Mouse (Mus musculus) heart, adult 11 months (tissue): Measurements from ENCODE around the gene Efcab9.
A peak's percentile ranks its signal among the peaks of the same experiment; 100 is the strongest.

ENCODE experiments used
- DNase-seq: peaks from one replicate; pipeline ENCODE4 v3.0.0; 2022

The Efcab9 gene

DNA sequence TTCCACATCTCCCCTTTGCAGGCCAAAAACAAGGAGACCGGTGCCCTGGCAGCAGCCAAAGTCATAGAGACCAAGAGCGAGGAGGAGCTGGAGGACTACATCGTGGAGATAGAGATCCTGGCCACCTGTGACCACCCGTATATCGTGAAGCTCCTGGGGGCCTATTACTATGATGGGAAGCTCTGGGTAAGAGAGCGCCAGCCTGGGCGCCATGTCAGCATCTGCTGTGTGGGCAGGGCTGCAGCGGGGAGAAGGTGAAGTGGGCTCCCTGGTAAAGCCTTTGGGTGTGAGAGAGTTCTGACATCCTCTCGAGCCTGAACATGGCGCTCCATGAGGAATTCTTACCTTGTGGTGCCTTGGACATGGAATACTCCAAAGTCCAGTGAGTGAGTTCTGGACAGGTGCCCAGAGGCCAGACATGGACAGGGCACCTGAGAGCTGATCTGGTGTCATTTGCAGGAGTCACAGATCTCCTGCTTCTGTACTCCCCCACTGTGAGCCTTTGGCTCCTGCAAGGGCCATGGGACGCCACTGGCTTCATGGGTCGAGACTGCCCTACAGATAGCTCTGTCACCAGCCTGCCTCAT is 23.3 kb upstream of the Efcab9 start:
- DNase-seq, result peak; percentile 93

DNA sequence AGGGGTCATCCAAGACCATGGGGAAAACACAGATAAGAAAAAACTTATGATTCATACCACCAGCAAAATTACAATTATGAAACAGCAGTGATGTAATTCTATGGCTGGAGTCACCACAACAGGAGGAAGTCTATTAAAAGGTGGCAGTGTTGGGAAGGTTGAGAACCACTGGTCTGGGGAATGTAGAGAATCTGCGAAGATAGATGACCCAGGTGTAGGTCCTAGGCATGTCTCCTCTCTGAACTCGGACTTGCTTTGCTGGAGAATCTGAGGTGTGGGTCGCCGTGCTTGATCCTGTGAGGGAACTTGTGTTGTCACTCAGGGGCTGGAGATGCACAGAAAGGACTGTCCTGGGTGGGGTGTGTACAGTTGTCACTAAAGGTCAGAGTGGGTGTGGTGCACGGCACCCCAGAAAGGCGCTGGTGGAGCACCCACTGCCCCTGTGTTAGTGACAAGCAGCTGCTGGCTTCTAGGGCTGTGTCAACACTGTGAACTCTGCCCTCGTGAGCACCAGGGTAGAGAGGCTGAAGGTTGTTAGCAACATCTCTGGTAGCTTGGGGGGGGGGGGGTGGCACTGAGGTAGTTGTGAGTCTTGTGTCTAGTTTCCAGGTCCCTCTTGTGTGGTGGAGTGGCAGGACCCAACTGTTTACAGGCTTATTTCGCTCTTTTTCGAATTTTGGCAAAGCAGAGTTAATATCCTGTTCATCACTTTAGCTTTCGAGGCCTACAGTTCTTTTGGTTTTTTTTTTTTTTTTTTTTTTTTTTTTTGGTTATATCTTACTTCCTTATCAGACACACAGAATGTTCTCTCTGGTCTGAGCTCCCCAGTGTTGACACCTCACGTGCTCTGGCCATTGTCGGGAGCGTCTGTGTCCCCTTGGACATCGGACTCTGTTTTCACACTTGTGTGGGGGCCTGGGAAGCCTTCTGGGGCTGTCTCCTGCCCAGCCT is 22.5 kb upstream of the Efcab9 start:
- peak; percentile 95 for DNase-seq

DNA sequence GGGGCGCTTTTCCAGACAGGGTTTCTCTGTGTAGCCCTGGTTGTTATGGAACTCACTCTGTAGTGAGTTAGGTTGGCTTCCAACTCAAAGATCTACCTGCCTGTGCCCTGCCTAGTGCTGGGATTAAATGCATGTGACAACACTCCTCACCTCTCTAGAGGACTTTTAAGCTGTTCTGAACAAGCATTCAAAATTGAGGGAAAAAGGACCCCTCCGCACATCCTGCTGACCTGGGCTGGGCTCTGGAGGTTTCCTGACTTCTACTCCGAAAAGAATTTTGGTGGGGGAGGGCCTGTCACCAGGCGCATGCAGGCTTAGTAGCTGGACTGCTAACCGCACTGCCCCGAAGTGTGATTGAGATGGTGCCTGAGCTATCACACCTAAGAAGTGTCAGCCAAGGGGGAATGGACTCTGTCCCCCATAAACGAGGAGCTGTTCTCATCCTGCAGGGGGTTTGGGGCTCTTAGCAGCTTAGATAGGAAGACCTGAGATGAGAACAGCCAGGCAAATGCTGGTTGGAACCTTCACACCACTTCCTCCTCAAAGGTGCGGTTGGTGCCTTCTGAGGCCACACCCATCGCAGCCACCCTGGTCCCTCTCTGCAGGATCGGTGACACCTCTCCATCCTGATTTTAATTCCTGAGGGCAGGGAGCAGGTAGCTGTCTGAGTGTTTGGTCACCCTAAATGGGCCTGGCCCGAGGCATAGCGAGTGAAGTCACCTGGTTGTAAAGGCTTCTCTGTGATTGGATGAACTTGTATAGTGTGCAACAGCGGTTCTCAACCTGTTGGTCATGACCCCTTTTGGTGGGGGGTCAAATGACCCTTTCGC is 21.6 kb upstream of the Efcab9 start:
- DNase-seq, result peak; percentile 95

DNA sequence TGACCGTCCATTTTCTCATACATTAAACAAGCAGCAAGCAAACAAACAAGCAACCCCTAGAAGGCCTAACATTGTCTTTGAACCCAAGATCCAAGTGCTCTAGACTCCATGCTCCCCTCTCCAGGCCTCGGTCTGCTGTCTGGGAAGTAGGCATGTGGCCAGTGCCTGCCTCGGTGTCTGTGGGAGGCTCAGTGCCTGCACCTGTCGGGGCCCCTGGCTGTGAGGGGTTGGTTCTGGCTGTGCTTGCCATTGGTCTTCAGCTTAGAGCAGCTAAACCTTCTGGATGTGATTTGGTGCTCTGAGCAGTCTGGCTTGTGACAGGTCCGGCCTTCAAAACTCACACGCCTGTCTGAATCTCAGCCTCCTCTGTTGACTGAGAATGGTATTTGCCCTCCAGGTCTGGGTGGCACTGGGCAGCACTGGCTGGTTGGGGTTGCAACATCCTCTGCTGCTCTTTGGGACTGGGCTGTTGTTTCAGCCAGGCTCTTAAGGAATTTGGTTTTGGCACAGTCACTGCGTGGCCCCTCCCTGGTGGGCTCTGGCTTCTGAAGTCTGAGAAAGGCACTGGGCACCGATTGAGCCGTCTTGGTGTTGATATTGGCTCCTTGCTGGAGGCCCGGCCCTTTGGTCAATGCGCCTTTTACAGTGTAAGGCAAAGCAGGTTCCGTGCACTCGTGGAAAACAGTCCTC is 20.7 kb upstream of the Efcab9 start:
- peak; percentile 97 for DNase-seq

DNA sequence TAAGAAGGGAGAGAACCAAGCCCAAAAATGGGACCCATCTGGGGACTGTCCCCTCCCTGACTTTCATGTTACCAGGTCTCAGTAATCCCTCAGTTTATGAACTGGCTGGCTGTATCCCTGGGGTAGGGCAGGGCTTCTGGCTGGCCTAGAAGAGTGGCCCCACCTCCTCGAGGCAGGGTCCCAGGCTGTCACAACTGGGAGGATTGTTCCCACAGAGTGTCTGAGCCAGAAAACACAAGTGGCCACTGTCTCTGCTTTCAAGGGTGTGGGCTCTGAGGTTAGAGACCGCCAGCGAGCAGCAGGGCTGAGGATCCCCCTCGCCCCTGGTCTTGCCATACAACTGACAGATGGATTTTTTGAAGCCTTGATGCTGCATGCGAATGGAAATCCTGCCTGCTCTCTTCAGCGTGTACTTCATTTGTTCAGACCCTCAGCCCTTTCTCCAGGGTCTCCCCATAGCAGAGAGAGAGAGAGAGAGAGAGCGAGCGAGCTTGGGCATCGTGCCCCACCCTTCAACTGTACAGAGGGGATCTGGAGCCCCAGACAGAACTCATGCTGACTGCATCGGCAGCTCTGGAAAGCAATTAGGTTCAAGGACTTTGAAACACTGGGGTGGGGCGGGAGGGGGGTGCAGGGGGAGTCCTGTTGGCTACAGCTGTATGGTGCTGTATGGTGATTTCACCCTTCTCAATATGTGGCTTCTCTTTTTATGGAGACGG is 19.9 kb upstream of the Efcab9 start:
- DNase-seq, result peak; percentile 96

DNA sequence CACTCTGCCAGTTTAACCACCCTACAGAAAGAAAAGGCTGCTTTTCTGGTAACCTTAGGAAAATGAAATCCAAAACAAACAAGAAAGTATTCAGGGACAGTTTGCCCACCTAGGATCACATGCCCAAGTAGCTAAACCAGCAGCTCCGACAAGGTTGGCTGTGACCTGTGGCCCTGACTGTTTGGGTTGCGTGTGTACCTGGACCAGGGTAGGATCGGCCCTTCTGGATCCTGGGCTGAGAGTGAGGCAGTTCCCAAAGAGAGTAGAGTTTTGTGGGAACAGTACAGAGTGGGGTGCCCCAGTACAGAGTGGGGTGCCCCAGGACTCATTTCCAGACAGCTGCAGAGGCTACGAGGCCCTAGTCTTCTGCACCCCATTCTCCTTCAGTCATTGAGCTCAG is 19.2 kb upstream of the Efcab9 start:
- DNase-seq, result peak; percentile 91

DNA sequence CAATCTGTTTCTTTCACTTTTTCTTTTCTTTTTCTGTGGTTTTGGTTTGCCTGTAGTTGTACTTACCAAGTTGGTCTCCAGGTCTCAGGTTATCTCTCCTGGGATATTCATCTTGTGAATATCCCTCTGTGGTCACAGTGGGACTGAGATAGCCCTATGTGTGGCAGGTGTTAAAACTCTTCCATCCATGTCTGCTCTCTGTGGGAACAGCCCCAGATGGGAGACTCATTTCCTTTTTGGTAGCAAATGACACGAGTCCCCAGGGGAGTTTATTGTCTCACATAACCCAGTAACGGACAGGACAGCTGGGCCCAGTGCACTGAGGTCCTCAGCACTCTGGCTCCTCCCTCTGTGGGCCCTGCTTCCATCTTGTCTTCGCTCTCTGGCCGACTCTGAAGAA is 18.2 kb upstream of the Efcab9 start:
- peak; percentile 99 for DNase-seq

DNA sequence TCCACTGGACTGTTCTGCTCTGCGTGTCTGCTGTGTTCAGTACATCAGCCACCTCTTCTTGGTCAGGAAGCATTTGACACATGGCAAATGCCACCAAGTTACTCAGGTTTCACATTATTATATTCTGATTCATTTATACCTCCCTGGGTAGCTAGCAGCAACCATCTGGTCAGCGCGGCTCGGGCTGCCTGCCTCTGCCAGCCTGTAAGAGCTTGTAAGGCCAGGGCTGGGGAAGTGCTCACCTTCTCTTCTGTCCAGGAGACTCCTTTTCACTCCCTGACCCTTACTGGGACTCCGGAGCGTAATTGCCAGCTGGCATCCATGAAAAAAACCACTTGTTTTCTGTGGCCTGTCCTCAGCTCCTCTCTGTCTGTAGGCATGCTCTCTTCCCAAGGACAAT is 17.4 kb upstream of the Efcab9 start:
- peak; percentile 89 for DNase-seq

DNA sequence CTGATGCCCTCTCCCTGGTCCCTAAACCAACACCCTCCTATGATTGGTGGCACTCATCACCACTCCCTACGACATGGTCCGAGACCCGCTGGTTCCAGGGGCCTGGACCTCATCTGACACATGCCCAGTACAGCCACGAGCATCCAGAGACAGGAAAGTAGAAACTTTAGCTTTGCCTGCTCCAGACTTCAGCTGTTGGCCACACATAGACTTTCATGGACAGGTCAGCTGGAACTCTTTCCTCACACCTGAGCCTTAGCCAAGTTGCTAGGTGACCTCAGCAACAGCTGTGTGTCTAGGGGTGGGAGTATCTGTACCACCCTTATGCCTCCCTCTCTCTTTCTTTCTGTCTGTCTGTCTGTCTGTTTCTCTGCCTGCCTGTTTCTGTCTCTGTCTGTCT is 16.4 kb upstream of the Efcab9 start:
- peak; percentile 93 for DNase-seq

DNA sequence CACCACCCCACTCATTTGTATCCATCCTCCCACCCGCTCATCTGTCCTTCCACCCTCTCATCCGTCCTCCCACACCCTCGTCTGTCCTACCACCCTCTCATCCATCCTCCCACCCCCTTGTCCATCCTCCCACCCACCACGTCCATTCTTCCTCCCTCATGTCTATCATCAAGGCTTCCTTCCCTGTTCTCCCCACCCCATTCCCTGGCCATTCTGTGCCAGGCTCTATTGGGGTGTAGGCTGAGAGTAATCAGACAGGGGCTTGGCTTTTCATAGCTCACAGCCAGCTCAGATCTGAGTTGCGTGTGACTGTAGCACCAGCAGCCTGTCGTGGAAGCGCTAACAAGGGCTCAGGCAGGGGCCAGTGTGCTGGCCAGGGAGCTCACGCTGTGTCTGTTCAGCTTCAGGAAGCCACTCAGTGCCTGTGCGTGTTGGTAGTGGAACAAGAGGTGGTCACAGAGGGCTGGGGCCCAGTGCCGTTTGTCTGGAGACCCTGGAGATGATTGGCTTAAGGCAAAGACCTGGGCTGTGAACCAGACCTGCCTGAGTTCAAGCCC is 15.6 kb upstream of the Efcab9 start:
- peak; percentile 90 for DNase-seq

DNA sequence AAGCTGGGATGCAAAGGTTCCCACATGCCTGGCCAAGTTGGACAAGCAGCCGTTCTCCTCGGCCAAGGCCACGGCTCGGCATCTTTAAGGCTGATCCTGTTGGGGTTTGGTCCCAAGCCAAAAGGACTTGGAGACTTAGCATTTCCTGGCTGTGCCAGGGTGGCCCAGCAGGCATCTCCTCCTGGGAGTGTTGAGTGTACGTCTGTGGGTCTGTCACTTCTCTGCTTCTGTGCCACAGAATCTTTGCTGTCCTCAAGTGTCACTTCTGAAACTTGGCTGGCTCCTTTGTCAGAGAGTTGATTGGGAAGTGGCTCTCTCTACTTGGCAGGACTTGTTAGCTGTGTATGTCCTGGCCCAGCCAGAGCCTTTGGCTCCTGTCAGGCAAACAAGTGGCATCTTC is 14.6 kb upstream of the Efcab9 start:
- DNase-seq, result peak; percentile 96

DNA sequence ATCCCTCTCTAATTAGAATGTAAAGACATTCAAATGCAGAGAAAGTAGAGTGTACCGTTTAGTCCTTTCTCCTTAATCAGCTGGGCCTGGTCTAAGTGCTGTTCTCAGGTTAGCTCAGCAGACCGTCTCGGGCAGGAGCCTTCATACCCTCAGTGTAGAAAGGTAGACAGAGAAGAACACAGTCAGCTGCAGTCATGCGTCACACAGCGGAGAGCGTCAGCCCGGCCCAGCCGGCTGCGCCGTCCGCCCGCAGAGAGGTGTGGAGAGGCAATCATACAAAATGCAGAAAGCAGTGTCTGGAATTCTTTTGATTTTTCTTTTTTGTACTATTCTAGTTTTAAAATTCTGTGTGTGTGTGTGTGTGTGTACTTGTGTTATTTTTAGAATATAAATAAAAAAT is 13.7 kb upstream of the Efcab9 start:
- no peak for DNase-seq

DNA sequence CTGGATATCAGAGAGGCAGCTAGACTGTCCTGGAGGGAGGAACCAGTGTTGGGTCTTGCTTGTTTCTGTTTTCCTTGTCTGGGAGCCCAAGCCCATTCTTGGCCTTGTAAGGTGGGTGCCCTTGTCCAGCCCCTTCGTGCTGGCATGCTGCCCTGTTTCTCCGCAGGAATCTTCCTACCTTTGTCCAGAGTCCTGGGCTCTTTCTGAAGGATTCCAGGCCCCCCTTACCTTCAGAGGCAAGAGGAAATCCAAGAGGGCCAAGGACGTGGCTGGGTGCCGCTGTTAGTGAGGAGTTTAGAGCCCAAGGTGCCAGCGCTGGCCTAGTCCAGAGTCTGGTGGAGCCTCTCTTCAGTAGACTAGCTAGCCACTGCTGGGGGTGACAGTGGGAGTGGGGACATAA is 12.6 kb upstream of the Efcab9 start:
- peak; percentile 89 for DNase-seq

DNA sequence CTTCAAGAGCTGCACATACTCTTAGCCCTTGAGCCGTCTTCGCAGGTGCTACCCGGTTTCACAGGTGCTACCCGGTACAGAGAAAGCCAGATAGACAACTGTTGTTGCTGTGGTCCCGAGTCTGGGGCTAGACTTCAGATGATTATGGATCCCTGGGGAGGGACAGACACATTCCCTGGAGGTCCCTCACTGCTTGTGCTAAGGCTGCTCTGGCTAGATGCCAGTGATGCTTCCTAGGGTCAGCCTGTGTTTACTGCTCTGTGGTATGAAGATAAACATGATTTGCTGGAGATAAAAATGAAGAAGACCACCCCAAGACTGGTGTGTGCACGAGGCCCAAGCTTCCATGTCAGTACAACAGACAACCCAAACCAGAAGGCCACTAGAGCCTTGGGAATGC is 12.2 kb upstream of the Efcab9 start:
- DNase-seq, result peak; percentile 91

DNA sequence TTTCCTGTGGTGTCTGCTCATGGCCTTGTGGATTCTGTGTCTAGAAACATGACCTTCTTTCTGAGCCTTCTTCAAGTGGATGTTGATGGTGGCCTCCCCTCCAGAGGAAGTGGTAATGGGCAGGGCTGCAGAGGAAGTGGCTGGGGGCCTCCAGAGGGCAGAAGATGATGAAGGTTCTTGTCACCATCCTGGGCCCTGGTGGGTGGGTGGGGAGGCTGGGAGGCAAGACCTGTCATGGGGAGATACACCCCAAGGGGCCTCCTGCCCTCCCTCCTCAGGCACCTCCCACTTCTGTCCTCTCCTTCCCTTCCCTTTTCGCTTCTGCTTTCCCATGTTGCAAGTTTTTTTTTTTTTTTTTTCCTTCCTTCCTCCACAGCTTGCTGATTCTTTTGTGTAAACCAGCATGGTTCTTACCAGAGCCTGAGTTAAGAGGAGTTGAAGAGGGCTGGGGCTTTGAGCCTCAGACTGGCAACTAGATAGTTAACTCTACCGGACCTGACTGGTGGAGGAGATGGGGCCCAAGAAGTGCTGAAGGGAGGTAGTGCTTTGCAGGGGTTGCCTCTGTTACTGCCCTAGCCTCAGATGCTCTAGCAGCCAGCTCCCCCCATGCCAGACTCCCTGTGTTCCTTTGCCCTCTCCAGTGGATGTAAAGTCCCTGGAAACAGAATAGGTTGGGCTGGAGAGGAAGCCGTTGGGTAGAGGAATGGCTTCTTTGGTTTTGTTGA is 11.0 kb upstream of the Efcab9 start:
- DNase-seq, result peak; percentile 98

DNA sequence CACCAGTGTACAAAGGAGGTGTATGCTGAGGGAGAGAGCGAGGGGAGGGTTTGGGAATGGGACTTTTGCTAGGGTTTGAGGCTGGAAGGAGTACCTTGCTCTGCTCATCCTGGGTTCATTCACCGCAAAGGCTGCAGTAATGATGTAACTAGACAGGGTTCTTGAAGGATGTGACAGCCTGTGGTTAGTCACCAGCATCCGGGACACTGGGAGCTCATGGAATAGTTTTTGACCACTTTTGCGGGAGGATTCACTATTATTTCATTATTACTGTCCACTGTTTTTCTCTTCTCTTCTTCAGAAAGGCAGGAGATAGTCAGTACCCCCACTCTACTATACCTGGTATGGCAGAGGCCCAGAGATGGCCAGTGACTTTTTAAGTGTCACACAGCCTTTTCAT is 10.3 kb upstream of the Efcab9 start:
- peak; percentile 86 for DNase-seq

DNA sequence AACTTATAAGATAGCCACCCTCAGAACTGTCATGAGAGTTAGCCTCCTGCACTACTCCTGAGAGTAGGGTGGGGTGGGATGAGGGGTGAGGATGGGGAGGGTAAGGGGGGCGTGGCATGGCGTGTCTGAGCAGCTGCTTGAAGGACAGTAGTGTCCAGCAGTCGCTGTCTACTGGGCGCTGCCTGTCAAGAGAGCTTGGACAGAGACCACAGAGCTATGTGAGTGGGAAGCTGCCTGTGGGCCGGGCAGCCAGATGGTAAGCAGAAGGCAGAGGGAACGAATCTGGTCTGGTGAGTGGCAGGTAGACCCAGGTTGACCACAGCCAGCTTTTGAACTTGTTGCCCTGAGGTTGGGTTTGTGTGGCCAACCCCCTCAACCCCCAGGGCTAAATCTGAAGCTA is 8.6 kb upstream of the Efcab9 start:
- peak; percentile 86 for DNase-seq

DNA sequence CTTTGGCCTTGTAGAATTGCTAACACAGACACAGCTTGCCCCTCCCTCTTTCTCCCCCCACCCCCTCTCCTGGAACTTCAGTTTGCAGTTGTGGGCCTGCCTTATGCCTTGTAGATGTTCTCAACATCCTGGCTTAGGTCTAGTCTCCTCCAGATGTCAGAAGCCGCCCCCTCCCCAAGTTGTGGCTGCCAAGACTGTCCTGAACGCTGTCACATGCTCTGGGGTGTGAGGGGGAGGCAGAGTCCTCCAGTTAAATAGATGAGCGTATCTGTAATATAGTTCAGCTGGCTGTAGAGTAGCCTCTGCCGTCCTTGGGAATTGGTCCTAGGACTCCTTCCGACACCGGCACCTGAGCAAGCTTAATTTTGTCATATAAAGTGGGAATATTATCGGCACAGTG is 7.8 kb upstream of the Efcab9 start:
- DNase-seq, result peak; percentile 86

DNA sequence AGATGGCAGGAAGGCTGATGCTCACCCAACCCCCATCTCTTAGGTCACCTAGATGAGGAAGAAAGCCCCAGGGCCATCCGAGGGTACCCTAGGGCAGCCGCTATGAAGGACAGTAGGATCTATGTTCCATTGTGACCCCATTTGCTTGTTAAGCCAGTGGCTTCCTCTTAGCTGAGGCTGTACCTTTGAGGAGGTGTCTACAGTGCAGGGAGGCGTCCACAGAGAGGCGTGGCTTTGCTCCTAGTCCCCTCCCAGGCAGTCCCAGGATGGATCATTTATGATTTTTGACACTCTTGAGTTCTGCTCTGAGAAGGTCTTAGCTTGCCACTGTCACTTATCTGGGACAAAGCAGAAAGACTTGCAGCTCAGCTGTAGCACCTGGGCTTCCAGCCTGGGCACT is 7.0 kb upstream of the Efcab9 start:
- DNase-seq, result no peak

DNA sequence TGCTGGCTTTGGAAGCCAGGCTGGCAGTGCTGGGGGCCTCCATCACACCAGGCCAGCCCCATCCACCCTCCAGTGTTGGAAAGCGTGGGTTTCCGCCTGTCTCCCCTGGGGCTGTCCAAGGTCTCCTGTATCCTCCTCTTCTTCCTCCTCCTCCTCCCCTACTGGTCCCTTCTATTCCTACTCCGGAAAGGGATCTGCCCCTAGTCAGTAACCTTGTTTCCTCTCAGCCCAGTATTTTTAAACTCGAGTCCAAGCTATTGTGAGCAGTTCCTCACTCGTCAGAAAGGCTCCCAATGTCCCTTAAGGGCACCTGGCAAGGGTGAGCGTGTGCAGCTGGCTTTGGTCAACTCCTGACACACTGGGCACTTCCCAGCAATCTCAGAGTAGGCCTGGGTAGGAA is 6.6 kb upstream of the Efcab9 start:
- DNase-seq, result peak; percentile 98

DNA sequence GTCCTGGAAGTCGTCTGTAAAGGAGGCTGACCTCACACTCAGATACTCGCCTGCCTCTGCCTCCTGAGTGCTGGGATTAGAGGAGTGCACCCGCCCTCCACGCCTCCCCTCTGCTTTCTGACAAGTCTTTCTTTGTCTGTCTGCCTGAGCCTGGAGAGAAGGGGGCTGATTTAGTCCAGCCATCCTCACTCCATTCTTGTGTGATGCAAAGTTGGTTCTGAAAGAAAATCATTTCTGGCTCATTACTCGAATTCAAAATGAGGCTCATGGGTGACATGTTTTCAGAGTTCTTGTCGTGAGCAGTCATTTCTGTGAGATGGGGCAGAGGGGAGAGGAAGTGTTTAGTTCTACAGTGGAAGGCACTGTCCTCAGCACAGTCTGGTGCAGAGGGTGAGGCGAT is 5.1 kb upstream of the Efcab9 start:
- no peak for DNase-seq
